Mouse (Mus musculus) liver, embryonic 16.5 days (tissue): ENCODE results near the gene Zfp811. TPM values are rescaled to one million over a fixed set of nuclear protein-coding genes. Genes with fewer than 3 reads are reported as not detected.

ENCODE experiments used
- ATAC-seq: fragments of 200-750 bp; cut with Nextera tagmentation; 2 replicates; pipeline ENCODE4 v1.8.0; 2017; ENCODE audit warnings: low read depth, mild to moderate bottlenecking, moderate number of reproducible peaks, moderate library complexity
- H3K27ac ChIP-seq: fragments of 300-500 bp; sonication (generic); 2 replicates; pipeline ENCODE4 v1.5.1; 2014; ENCODE audit warnings: mild to moderate bottlenecking, low read length
- H3K27me3 ChIP-seq: fragments of 300-500 bp; sonication (generic); 2 replicates; pipeline ENCODE4 v1.6.1; 2014; ENCODE audit warnings: low read depth, low read length, mixed read lengths; ENCODE audit not compliant: control insufficient read depth, insufficient read depth
- H3K36me3 ChIP-seq: fragments of 300-500 bp; sonication (generic); 2 replicates; pipeline ENCODE4 v1.6.1; 2014; ENCODE audit warnings: mild to moderate bottlenecking; ENCODE audit not compliant: control insufficient read depth, insufficient read depth
- H3K4me1 ChIP-seq: fragments of 300-500 bp; sonication (generic); 2 replicates; pipeline ENCODE4 v1.6.1; 2014; ENCODE audit warnings: low read depth, low read length, mixed read lengths; ENCODE audit not compliant: control insufficient read depth
- H3K4me2 ChIP-seq: fragments of 300-500 bp; sonication (generic); 2 replicates; pipeline ENCODE4 v1.6.1; 2014; ENCODE audit warnings: low read depth, low read length, mixed read lengths
- H3K4me3 ChIP-seq: fragments of 300-500 bp; sonication (generic); 2 replicates; pipeline ENCODE4 v1.5.1; 2014; ENCODE audit warnings: low read depth, mild to moderate bottlenecking, low read length
- H3K9ac ChIP-seq: fragments of 300-500 bp; sonication (generic); 2 replicates; pipeline ENCODE4 v1.6.1; 2014; ENCODE audit warnings: low read depth, low read length
- H3K9me3 ChIP-seq: fragments of 300-500 bp; sonication (generic); replicated peaks from 2 replicates; pipeline ENCODE4 v1.6.1; 2016; ENCODE audit warnings: low read length; ENCODE audit not compliant: control insufficient read depth
- WGBS: fragments of 180-500 bp; shearing (Covaris S2); extraction: QIAGEN DNeasy Blood & Tissue Kit; methylation state at CpG from one replicate; pipeline ENCODE4 v1.1.7; 2014; ENCODE audit not compliant: insufficient replicate concordance; 5-methylcytosine and 5-hydroxymethylcytosine counted together
- polyA plus RNA-seq: library from polyadenylated mRNA; unstranded; fragments of >200 nt; fragmentation: Nextera tagmentation; extraction: Ambion mirVana; gene quantifications from 2 replicates; pipeline ENCODE4 v1.2.1, GENCODE M21; 2015

Zfp811 gene
- polyA plus RNA-seq, 1 experiment from 2014 or later, result 0.30 TPM

- no peak for ATAC-seq
- Histone ChIP-seq H3K4me1 (no peaks in the 10 kb centered on the region), H3K4me2 (no peak overlapping the region), H3K9me3 (no peaks in the 10 kb centered on the region), H3K27ac (no peak overlapping the region), H3K9ac (no peak overlapping the region), H3K4me3 (no peak overlapping the region), H3K36me3 (no peaks in the 10 kb centered on the region; the same call in 1 of the 2 replicates), H3K27me3 (no peaks in the 10 kb centered on the region; the same call in 1 of the 2 replicates)
- WGBS, result 68% methylated on average over 7 of the region's 7 CpGs
Observed at GRCm38 (mm10) chr17:32814136-32814535, 4.4 kb upstream of the Zfp811 start.

GRCm38 (mm10) chr17:32810648-32811047, 917 bp upstream of the Zfp811 start:
- Histone ChIP-seq H3K27me3 (peaks cover 3% of the 10 kb centered on the region; the same call in 1 of the 2 replicates), H3K36me3 (no peaks in the 10 kb centered on the region), H3K9ac (no peak overlapping the region), H3K4me2 (no peak overlapping the region), H3K4me3 (no peak overlapping the region), H3K27ac (no peak overlapping the region), H3K9me3 (no peaks in the 10 kb centered on the region), H3K4me1 (no peaks in the 10 kb centered on the region)
- 25% methylated on average over 1 of the region's 1 CpGs for WGBS
- no peak for ATAC-seq

- no peak for ATAC-seq
- Histone ChIP-seq H3K9me3 (no peaks in the 10 kb centered on the region), H3K36me3 (no peaks in the 10 kb centered on the region), H3K9ac (no peak overlapping the region), H3K27me3 (peaks cover 3% of the 10 kb centered on the region; the same call in 1 of the 2 replicates), H3K4me3 (no peak overlapping the region), H3K4me1 (no peaks in the 10 kb centered on the region), H3K4me2 (no peak overlapping the region; the same call in 1 of the 2 replicates), H3K27ac (no peak overlapping the region)
- WGBS, result 19% methylated on average over 8 of the region's 8 CpGs
Observed at GRCm38 (mm10) chr17:32808921-32809320, 810 bp downstream of the Zfp811 start.

- Histone ChIP-seq H3K27ac (no peak overlapping the region), H3K4me2 (no peak overlapping the region), H3K4me3 (no peak overlapping the region), H3K36me3 (peaks cover 5% of the 10 kb centered on the region; the same call in 1 of the 2 replicates), H3K9me3 (no peaks in the 10 kb centered on the region), H3K27me3 (no peaks in the 10 kb centered on the region), H3K4me1 (peaks cover 19% of the 10 kb centered on the region), H3K9ac (no peak overlapping the region)
- 74% methylated on average over 8 of the region's 8 CpGs for WGBS
- ATAC-seq, result no peak
Observed at GRCm38 (mm10) chr17:32789244-32789643, 20.5 kb downstream of the Zfp811 start.

GRCm38 (mm10) chr17:32788576-32788975, 21.2 kb downstream of the Zfp811 start:
- H3K9me3 ChIP-seq, result no peaks in the 10 kb centered on the region
- H3K4me2 ChIP-seq, result peak overlapping the region; percentile 82
- no peak overlapping the region for H3K27ac ChIP-seq
- peaks cover 11% of the 10 kb centered on the region; the same call in 1 of the 2 replicates for H3K36me3 ChIP-seq
- peak overlapping the region; percentile 54 for H3K9ac ChIP-seq
- WGBS, result 14% methylated on average over 9 of the region's 9 CpGs
- no peaks in the 10 kb centered on the region for H3K27me3 ChIP-seq
- H3K4me3 ChIP-seq, result peak overlapping the region; percentile 82
- ATAC-seq, result no peak
- H3K4me1 ChIP-seq, result peaks cover 19% of the 10 kb centered on the region

- Histone ChIP-seq H3K27ac (peak within 1 kb of the TSS; percentile 95), H3K27me3 (no peaks in the 10 kb centered on the region), H3K9me3 (no peaks in the 10 kb centered on the region), H3K36me3 (peaks cover 13% of the 10 kb centered on the region; the same call in 1 of the 2 replicates), H3K4me2 (peak within 1 kb of the TSS; percentile 82), H3K4me3 (peak within 1 kb of the TSS; percentile 82), H3K9ac (peak within 1 kb of the TSS; percentile 92), H3K4me1 (peaks cover 19% of the 10 kb centered on the region)
- peak; percentile 94 for ATAC-seq
- under 1% methylated on average over 22 of the region's 22 CpGs for WGBS
Observed at GRCm38 (mm10) chr17:32788094-32788559, 21.6 kb downstream of the Zfp811 start, which contains the start of gene Zfp871. TSS of gene Zfp871 (minus strand) at chr17:32788287.

- peak; percentile 87 for ATAC-seq
- Histone ChIP-seq H3K4me3 (peak overlapping the region; percentile 82), H3K9me3 (no peaks in the 10 kb centered on the region), H3K27ac (peak overlapping the region; percentile 95), H3K4me2 (peak overlapping the region; percentile 51), H3K4me1 (peaks cover 19% of the 10 kb centered on the region), H3K27me3 (no peaks in the 10 kb centered on the region), H3K36me3 (peaks cover 13% of the 10 kb centered on the region; the same call in 1 of the 2 replicates), H3K9ac (peak overlapping the region; percentile 92)
- WGBS, result 1% methylated on average over 31 of the region's 31 CpGs
Observed at GRCm38 (mm10) chr17:32787436-32788093, 22.2 kb downstream of the Zfp811 start.

- Histone ChIP-seq H3K27me3 (no peaks in the 10 kb centered on the region), H3K4me3 (peak overlapping the region; percentile 82), H3K27ac (peak overlapping the region; percentile 95), H3K9me3 (no peaks in the 10 kb centered on the region), H3K36me3 (peaks cover 13% of the 10 kb centered on the region; the same call in 1 of the 2 replicates), H3K9ac (peak overlapping the region; percentile 92), H3K4me1 (peaks cover 19% of the 10 kb centered on the region), H3K4me2 (peak overlapping the region; percentile 51)
- ATAC-seq, result no peak
- 49% methylated on average over 6 of the region's 6 CpGs for WGBS
Observed at GRCm38 (mm10) chr17:32786944-32787343, 22.8 kb downstream of the Zfp811 start.

GRCm38 (mm10) chr17:32785656-32786055, 24.1 kb downstream of the Zfp811 start:
- H3K9me3 ChIP-seq, result no peaks in the 10 kb centered on the region
- no peaks in the 10 kb centered on the region for H3K27me3 ChIP-seq
- WGBS, result 86% methylated on average over 3 of the region's 3 CpGs
- H3K4me2 ChIP-seq, result no peak overlapping the region
- no peak overlapping the region for H3K9ac ChIP-seq
- ATAC-seq, result no peak
- H3K4me3 ChIP-seq, result no peak overlapping the region
- no peak overlapping the region for H3K27ac ChIP-seq
- H3K36me3 ChIP-seq, result peaks cover 13% of the 10 kb centered on the region; the same call in 1 of the 2 replicates
- peaks cover 19% of the 10 kb centered on the region for H3K4me1 ChIP-seq
